Mouse (Mus musculus) liver, embryonic 13.5 days (tissue): ENCODE data around the gene Hsd3b7. TPM values are rescaled to one million over a fixed set of nuclear protein-coding genes. Genes with fewer than 3 reads are reported as not detected.

ENCODE experiments used
- ATAC-seq: fragments of 200-750 bp; cut with Nextera tagmentation; 2 replicates; pipeline ENCODE4 v1.8.0; 2017; ENCODE audit warnings: low read depth, mild to moderate bottlenecking, moderate number of reproducible peaks, moderate library complexity
- DNase-seq: peaks from one replicate; pipeline ENCODE4 v3.0.0; 2022
- H3K27ac ChIP-seq: fragments of 300-500 bp; sonication (generic); 2 replicates; pipeline ENCODE4 v1.5.1; 2015; ENCODE audit warnings: moderate library complexity, mild to moderate bottlenecking, inconsistent platforms
- H3K27me3 ChIP-seq: fragments of 300-500 bp; sonication (generic); 2 replicates; pipeline ENCODE4 v1.6.1; 2015; ENCODE audit warnings: mild to moderate bottlenecking, inconsistent platforms
- H3K36me3 ChIP-seq: fragments of 300-500 bp; sonication (generic); 2 replicates; pipeline ENCODE4 v1.6.1; 2015; ENCODE audit warnings: mild to moderate bottlenecking, inconsistent platforms
- H3K4me1 ChIP-seq: fragments of 300-500 bp; sonication (generic); replicated peaks from 2 replicates; pipeline ENCODE4 v1.6.1; 2015; ENCODE audit warnings: inconsistent platforms
- H3K4me2 ChIP-seq: fragments of 300-500 bp; sonication (generic); 2 replicates; pipeline ENCODE4 v1.6.1; 2015; ENCODE audit warnings: inconsistent platforms, mild to moderate bottlenecking, moderate library complexity
- H3K4me3 ChIP-seq: fragments of 300-500 bp; sonication (generic); replicated peaks from 2 replicates; pipeline ENCODE4 v1.5.1; 2015; ENCODE audit warnings: mild to moderate bottlenecking, inconsistent platforms
- H3K9ac ChIP-seq: fragments of 300-500 bp; sonication (generic); 2 replicates; pipeline ENCODE4 v1.6.1; 2015; ENCODE audit warnings: mild to moderate bottlenecking, inconsistent platforms
- H3K9me3 ChIP-seq: fragments of 300-500 bp; sonication (generic); replicated peaks from 2 replicates; pipeline ENCODE4 v1.6.1; 2016; ENCODE audit warnings: inconsistent platforms
- WGBS: fragments of 180-500 bp; shearing (Covaris S2); methylation state at CpG from one replicate; pipeline ENCODE4 v1.1.7; 2015; ENCODE audit not compliant: insufficient replicate concordance; 5-methylcytosine and 5-hydroxymethylcytosine counted together
- polyA plus RNA-seq: library from polyadenylated mRNA; unstranded; fragments of >200 nt; fragmentation: Nextera tagmentation; extraction: Ambion mirVana; gene quantifications from 2 replicates; pipeline ENCODE4 v1.2.1, GENCODE M21; 2015

The Hsd3b7 gene
- polyA plus RNA-seq, 1 experiment from 2014 or later: 37.8 TPM

GRCm38 (mm10) chr7:127776426-127776825 lies 24.0 kb upstream of the Hsd3b7 start, which contains the start of gene Setd1a:
TSS of gene Setd1a (plus strand) at chr7:127776670.
- WGBS: 0% methylated on average over 23 of the region's 23 CpGs
- no peaks in the 10 kb centered on the region for H3K27me3 ChIP-seq

GRCm38 (mm10) chr7:127776878-127777473 lies 23.4 kb upstream of the Hsd3b7 start:
- peak; percentile 93 for DNase-seq
- under 1% methylated on average over 66 of the region's 70 CpGs for WGBS

More at GRCm38 (mm10) chr7:127776426-127776825, 24.0 kb upstream of the Hsd3b7 start, which contains the start of gene Setd1a:
- Histone ChIP-seq H3K4me3 (peak within 1 kb of the TSS; percentile 93), H3K27ac (peak within 1 kb of the TSS; percentile 96), H3K9ac (peak within 1 kb of the TSS; percentile 93), H3K36me3 (peaks cover 32% of the 10 kb centered on the region), H3K4me2 (peak within 1 kb of the TSS; percentile 91), H3K4me1 (peaks cover 58% of the 10 kb centered on the region), H3K9me3 (no peaks in the 10 kb centered on the region)
- peak; percentile 76 for DNase-seq
- ATAC-seq: peak; percentile 56

GRCm38 (mm10) chr7:127777474-127778266 lies 22.7 kb upstream of the Hsd3b7 start:
- DNase-seq (peak; percentile 40), ATAC-seq (peak; percentile 52)
- Histone ChIP-seq H3K9me3 (no peaks in the 10 kb centered on the region), H3K9ac (peak overlapping the region; percentile 93), H3K4me3 (peak overlapping the region; percentile 93), H3K4me2 (peak overlapping the region; percentile 91), H3K36me3 (peaks cover 44% of the 10 kb centered on the region), H3K4me1 (peaks cover 46% of the 10 kb centered on the region), H3K27me3 (no peaks in the 10 kb centered on the region), H3K27ac (peak overlapping the region; percentile 96)
- 3% methylated on average over 65 of the region's 66 CpGs for WGBS

More at GRCm38 (mm10) chr7:127776878-127777473, 23.4 kb upstream of the Hsd3b7 start:
- H3K4me3 ChIP-seq: peak overlapping the region; percentile 93
- peak; percentile 89 for ATAC-seq
- peaks cover 52% of the 10 kb centered on the region for H3K4me1 ChIP-seq
- peaks cover 37% of the 10 kb centered on the region for H3K36me3 ChIP-seq
- H3K4me2 ChIP-seq: peak overlapping the region; percentile 91
- H3K9ac ChIP-seq: peak overlapping the region; percentile 93
- H3K9me3 ChIP-seq: no peaks in the 10 kb centered on the region
- peak overlapping the region; percentile 96 for H3K27ac ChIP-seq
- no peaks in the 10 kb centered on the region for H3K27me3 ChIP-seq

GRCm38 (mm10) chr7:127778350-127778749 lies 22.1 kb upstream of the Hsd3b7 start:
- Histone ChIP-seq H3K4me3 (peak overlapping the region; percentile 93), H3K27me3 (no peaks in the 10 kb centered on the region), H3K9me3 (no peaks in the 10 kb centered on the region), H3K4me1 (peaks cover 42% of the 10 kb centered on the region), H3K36me3 (peaks cover 51% of the 10 kb centered on the region), H3K9ac (peak overlapping the region; percentile 93), H3K4me2 (peak overlapping the region; percentile 91), H3K27ac (peak overlapping the region; percentile 96; the same call in 1 of the 2 replicates)
- ATAC-seq (no peak), DNase-seq (no peak)
- WGBS: 77% methylated on average over 4 of the region's 4 CpGs

GRCm38 (mm10) chr7:127785308-127785707 lies 15.1 kb upstream of the Hsd3b7 start, which contains the start of gene Gm49388:
TSS of gene Gm49388 (plus strand) at chr7:127785608.
- Histone ChIP-seq H3K4me2 (no peak within 1 kb of the TSS), H3K9me3 (no peaks in the 10 kb centered on the region), H3K27ac (no peak within 1 kb of the TSS), H3K27me3 (no peaks in the 10 kb centered on the region), H3K4me3 (no peak within 1 kb of the TSS), H3K4me1 (0 out of 2 replicates have a peak, but pooled peaks cover 2% of the 10 kb centered on the region), H3K9ac (no peak within 1 kb of the TSS), H3K36me3 (peaks cover 99% of the 10 kb centered on the region)
- ATAC-seq: 0 out of 2 replicates have a peak, but pooled peaks have one; percentile 5
- 88% methylated on average over 6 of the region's 7 CpGs for WGBS
- DNase-seq: no peak

GRCm38 (mm10) chr7:127797076-127797845 lies 3.1 kb upstream of the Hsd3b7 start:
- ATAC-seq (no peak), DNase-seq (no peak)
- Histone ChIP-seq H3K4me1 (peaks cover 22% of the 10 kb centered on the region), H3K36me3 (peaks cover 92% of the 10 kb centered on the region), H3K4me3 (no peak overlapping the region), H3K9me3 (no peaks in the 10 kb centered on the region), H3K9ac (no peak overlapping the region), H3K27me3 (no peaks in the 10 kb centered on the region), H3K27ac (no peak overlapping the region), H3K4me2 (no peak overlapping the region)
- WGBS: 90% methylated on average over 23 of the region's 23 CpGs

- Histone ChIP-seq H3K27me3 (no peaks in the 10 kb centered on the region), H3K9ac (no peak overlapping the region), H3K4me2 (no peak overlapping the region), H3K27ac (no peak overlapping the region), H3K36me3 (peaks cover 92% of the 10 kb centered on the region), H3K4me3 (no peak overlapping the region), H3K9me3 (no peaks in the 10 kb centered on the region), H3K4me1 (peaks cover 31% of the 10 kb centered on the region)
- no peak for DNase-seq
- 84% methylated on average over 4 of the region's 4 CpGs for WGBS
- no peak for ATAC-seq
These were observed 1.8 kb upstream of the Hsd3b7 start for GRCm38 (mm10) chr7:127798591-127798990.

- WGBS: 85% methylated on average over 13 of the region's 13 CpGs
- Histone ChIP-seq H3K27ac (no peak overlapping the region), H3K4me3 (no peak overlapping the region), H3K9me3 (no peaks in the 10 kb centered on the region), H3K4me1 (peaks cover 37% of the 10 kb centered on the region), H3K9ac (no peak overlapping the region), H3K27me3 (no peaks in the 10 kb centered on the region), H3K36me3 (peaks cover 92% of the 10 kb centered on the region), H3K4me2 (no peak overlapping the region)
- ATAC-seq: no peak
- no peak for DNase-seq
These were observed 1.2 kb upstream of the Hsd3b7 start for GRCm38 (mm10) chr7:127799211-127799610.

- H3K36me3 ChIP-seq: peaks cover 88% of the 10 kb centered on the region
- H3K9me3 ChIP-seq: no peaks in the 10 kb centered on the region
- H3K27me3 ChIP-seq: no peaks in the 10 kb centered on the region
- 85% methylated on average over 1 of the region's 1 CpGs for WGBS
- DNase-seq (no peak), ATAC-seq (no peak)
- H3K4me2 ChIP-seq: no peak overlapping the region
- no peak overlapping the region for H3K27ac ChIP-seq
- no peak overlapping the region for H3K4me3 ChIP-seq
- H3K9ac ChIP-seq: no peak overlapping the region
- H3K4me1 ChIP-seq: peaks cover 43% of the 10 kb centered on the region
These were observed 666 bp upstream of the Hsd3b7 start for GRCm38 (mm10) chr7:127799738-127800137.

- peak overlapping the region; percentile 40 for H3K4me3 ChIP-seq
- peaks cover 56% of the 10 kb centered on the region for H3K4me1 ChIP-seq
- H3K27me3 ChIP-seq: no peaks in the 10 kb centered on the region
- peak overlapping the region; percentile 59 for H3K4me2 ChIP-seq
- 80% methylated on average over 8 of the region's 8 CpGs for WGBS
- peaks cover 74% of the 10 kb centered on the region for H3K36me3 ChIP-seq
- H3K9me3 ChIP-seq: no peaks in the 10 kb centered on the region
- ATAC-seq (no peak), DNase-seq (no peak)
- peak overlapping the region; percentile 74 for H3K27ac ChIP-seq
- H3K9ac ChIP-seq: peak overlapping the region; percentile 49
These were observed 712 bp downstream of the Hsd3b7 start for GRCm38 (mm10) chr7:127801010-127801621.
